Mouse (Mus musculus): ENCODE measurements at regions not wholly inside any gene's neighbourhood (a gene's known extent, or its start where the extent isn't known, plus 50 kb on each side); places are given as distances from the start of the nearest gene placed in this dataset.

DNA sequence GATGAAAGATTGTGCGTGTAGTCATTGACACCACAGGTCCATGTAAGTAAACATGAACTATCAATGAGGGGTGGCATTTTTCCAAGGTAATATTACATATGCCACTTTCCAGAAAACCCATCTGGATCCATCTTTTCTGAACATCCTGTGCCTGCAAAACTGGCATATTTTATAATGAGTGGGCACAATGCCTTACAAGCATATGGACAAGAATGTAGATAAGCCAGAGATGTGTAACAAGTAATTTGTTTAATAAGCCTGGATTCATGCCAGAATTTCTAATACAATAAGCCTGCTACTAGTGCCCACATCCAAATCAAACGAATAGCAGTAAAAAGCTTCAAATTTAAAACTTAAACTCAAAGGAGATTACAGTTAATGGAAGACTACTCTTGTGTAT, 233.8 kb upstream of the Htr2c start:
- Histone ChIP-seq H3K9ac (replicated peaks; ENCODE audit: low read length, poor library complexity, severe bottlenecking) (no peak overlapping the region), H3K4me1 (ENCODE audit: insufficient read depth, low read length) (no peaks in the 10 kb centered on the region), H3K9me3 (ENCODE audit: low read length) (no peaks in the 10 kb centered on the region), H3K27ac (ENCODE audit: low read depth, low read length) (no peak overlapping the region), H3K4me3 (ENCODE audit: low read depth, low read length) (no peak overlapping the region), H3K27me3 (ENCODE audit: insufficient read depth, low read length) (no peaks in the 10 kb centered on the region), H3K4me2 (ENCODE audit: low read depth, low read length, poor library complexity, severe bottlenecking) (no peak overlapping the region), H3K36me3 (ENCODE audit: insufficient read depth, low read length) (no peaks in the 10 kb centered on the region)
- ATAC-seq (ENCODE audit: low FRiP score) (no peak), DNase-seq (ENCODE audit: low spot score) (peak; percentile 21)
- no peak for TF ChIP-seq CTCF (IDR thresholded peaks at IDR 0.05)
- 75% methylated on average over 2 of the region's 2 CpGs for WGBS
